Mouse (Mus musculus): ENCODE results near the gene Cacybp.

The Cacybp gene

GRCm38 (mm10) chr1:160212123-160212691, 468 bp downstream of the Cacybp start:
- DNase-seq: peak; percentile 66

- DNase-seq: peak; percentile 43
Observed at GRCm38 (mm10) chr1:160211597-160212122, 1.0 kb downstream of the Cacybp start.

GRCm38 (mm10) chr1:160210566-160210965, 2.1 kb downstream of the Cacybp start:
- DNase-seq: no peak

- DNase-seq: no peak
Observed at GRCm38 (mm10) chr1:160209844-160210243, 2.8 kb downstream of the Cacybp start.

GRCm38 (mm10) chr1:160205486-160205885, 7.2 kb downstream of the Cacybp start:
- no peak for DNase-seq

GRCm38 (mm10) chr1:160195337-160195663, 17.4 kb downstream of the Cacybp start:
- no peak for DNase-seq

GRCm38 (mm10) chr1:160194529-160195336, 17.9 kb downstream of the Cacybp start, which contains the start of gene Mrps14:
Mrps14 (plus strand) TSS chr1:160195215.
- peak; percentile 99 for DNase-seq

GRCm38 (mm10) chr1:160184506-160184905, 28.2 kb downstream of the Cacybp start:
- DNase-seq: peak; percentile 10

- DNase-seq: no peak
Observed at GRCm38 (mm10) chr1:160181216-160181615, 31.5 kb downstream of the Cacybp start.

GRCm38 (mm10) chr1:160176903-160177302, 35.8 kb downstream of the Cacybp start:
- no peak for DNase-seq

- no peak for DNase-seq
Observed at GRCm38 (mm10) chr1:160166600-160166999, 46.1 kb downstream of the Cacybp start.

GRCm38 (mm10) chr1:160158190-160158589, 54.5 kb downstream of the Cacybp start:
- DNase-seq: no peak

GRCm38 (mm10) chr1:160153480-160153879, 59.2 kb downstream of the Cacybp start, which contains the start of gene Tnn:
Tnn (minus strand) TSS chr1:160153580.
- DNase-seq: no peak
